Mouse (Mus musculus): ENCODE data around the gene Ghitm.

Ghitm gene

GRCm38 (mm10) chr14:37102484-37102883, 32.6 kb downstream of the Ghitm start:
- no peak for DNase-seq (ENCODE audit: inconsistent ontology term)

DNA sequence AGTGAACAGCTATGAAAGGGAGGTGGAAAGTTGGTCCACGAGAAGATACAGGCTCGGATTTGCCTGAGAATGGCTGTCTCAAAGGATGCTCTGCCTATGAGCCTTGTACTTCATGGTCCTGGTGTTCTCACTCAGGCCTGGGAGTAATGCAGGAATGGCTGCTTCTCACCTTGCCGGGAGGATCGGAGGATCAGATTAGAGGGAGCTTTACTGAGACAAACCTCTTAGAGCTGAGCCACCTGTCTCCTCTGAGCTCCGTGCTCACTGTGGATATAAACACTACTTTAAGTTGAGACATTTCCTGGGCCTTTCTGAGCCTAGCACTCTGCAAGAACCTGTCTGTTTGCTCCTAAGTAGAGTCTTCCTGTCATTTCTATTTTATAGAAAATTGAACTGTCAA, 33.5 kb downstream of the Ghitm start:
- DNase-seq (ENCODE audit: inconsistent ontology term): no peak

- DNase-seq (ENCODE audit: inconsistent ontology term): peak; percentile 78
These were observed 37.0 kb downstream of the Ghitm start, which contains the start of gene Cdhr1 for GRCm38 (mm10) chr14:37097956-37098530. Gene Cdhr1, minus strand, starts transcription at chr14:37098347.

DNA sequence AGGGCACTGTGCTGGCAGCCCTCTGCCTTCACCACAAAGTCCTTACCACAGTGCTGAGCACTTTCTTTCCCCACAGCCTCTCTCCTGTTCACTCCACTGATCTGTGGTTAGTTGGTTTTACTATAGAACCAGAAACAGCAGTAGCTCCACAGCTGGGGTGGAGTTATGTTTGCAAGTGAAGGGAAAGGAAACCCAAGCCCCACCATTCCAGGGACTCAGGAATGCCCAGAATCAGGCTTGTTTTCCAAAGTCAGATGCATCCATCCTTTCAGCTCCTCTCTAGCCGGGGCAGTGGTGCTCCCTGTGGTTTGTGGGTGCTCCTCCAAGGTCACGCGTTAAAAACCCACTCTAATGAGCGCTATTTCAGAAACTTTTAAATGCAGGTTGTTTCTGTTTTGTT, 39.5 kb downstream of the Ghitm start:
- DNase-seq (ENCODE audit: inconsistent ontology term): no peak

DNA sequence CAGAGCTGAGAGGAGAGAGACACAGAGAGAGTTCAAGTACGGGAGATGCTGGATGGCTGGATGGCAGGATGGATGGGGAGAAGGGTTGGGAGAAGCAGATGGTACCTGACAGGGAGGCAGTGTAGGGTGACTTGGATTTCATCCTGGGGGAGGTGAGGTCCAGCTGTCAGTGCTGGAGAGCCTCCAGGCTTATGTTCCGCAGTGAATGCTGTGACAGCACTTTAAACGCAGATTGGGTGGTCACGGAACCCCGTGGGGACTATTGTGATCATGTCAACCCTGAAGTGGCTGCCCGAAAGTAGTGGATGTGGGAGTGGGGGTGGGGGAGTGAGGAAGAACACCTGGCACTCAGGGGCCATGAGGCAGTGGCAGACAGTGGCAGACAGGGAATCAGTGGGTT, 40.6 kb downstream of the Ghitm start:
- DNase-seq (ENCODE audit: inconsistent ontology term): no peak

GRCm38 (mm10) chr14:37083755-37084154, 51.3 kb downstream of the Ghitm start:
- no peak for DNase-seq (ENCODE audit: inconsistent ontology term)

DNA sequence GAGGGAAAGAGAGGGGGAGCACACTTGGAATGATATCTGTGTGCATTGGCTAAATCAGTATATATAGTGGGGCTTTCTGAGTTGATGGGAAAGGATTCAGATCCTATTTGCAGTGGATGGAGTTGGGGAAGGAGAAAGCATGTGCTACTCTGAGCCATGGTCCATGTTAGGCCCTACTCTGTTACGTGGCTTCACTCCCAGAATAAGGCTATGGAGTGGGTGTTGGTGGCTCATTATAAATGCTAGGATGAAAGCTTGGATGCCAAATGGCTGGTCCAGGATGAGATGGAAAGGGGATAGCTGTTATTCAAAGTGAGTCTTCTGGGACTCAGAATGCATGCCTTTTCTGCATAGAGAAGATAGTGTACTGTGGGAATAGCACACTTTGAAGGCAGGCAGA, 54.3 kb downstream of the Ghitm start:
- DNase-seq (ENCODE audit: inconsistent ontology term): no peak
